Mouse (Mus musculus): ENCODE results near the gene Elk3. TPM values are rescaled to one million over a fixed set of nuclear protein-coding genes. Genes with fewer than 3 reads are reported as not detected.

Gene Elk3
- total RNA-seq, 4 experiments from 2014 or later = 7.4 to 12.3 (median 9.6) TPM

Other genes starting within 250 kb of the Elk3 start
- 10 to 100 TPM; 19.8 to 25.0 (median 21.4) TPM for gene Cfap54, start 229.5 kb downstream of the Elk3 start, total RNA-seq (2022)
- 100 to 1,000 TPM; 212 to 264 (median 240) TPM for gene Cdk17, start 150.3 kb downstream of the Elk3 start, total RNA-seq (2022)
- 10 to 100 TPM; 59.6 to 70.9 (median 63.2) TPM for gene Lta4h, start 142.3 kb upstream of the Elk3 start, total RNA-seq (2022)
- gene Hal, start 177.6 kb upstream of the Elk3 start, total RNA-seq (2022) = under 1 TPM in 2 of 4 experiments, not detected in 2; 0.27 to 0.34 TPM
- under 1 TPM; 0.15 to 0.75 (median 0.35) TPM for gene Amdhd1, start 228.9 kb upstream of the Elk3 start, total RNA-seq (2022)
- gene Ccdc38, start 229.5 kb upstream of the Elk3 start, total RNA-seq (2022) = not detected

Measured in left cerebral cortex, adult 8-10 months (tissue).